12 mouse cellular contexts compared by ENCODE assay signal in genomic region chr3:127835594-127835993, GRCm38 (mm10). TPM values are rescaled to one million over a fixed set of nuclear protein-coding genes. Genes with fewer than 3 reads are reported as not detected.
DNase-seq lines count a peak whose midpoint lies in the region; ATAC-seq lines count a peak whose summit lies in the region.
"Had no signal": no experiment of that assay in that cellular context is flagged by ENCODE, and none has a peak within 500 bp of the region (broad histone marks: within the 10 kb centered on the region; RNA-seq: fewer than 3 reads in every experiment).

No protein-coding gene starts in this region.

- no peak for DNase-seq in neural tube, embryonic 10.5 days (ENCODE audit: extremely low spot score, low spot score)
- no peak for DNase-seq in Muller cell, postnatal 12 days (ENCODE audit: inconsistent ontology term)
- no peak for DNase-seq in layer of hippocampus, postnatal 36 days
- DNase-seq in left cerebral cortex, postnatal 4 days = no peak
- DNase-seq: heart, adult 2 months; layer of hippocampus, adult 9-11 months; right cerebral cortex, postnatal 14 days had no signal

- peaks cover 3% of the 10 kb centered on the region; the same call in 1 of the 2 replicates for H3K36me3 ChIP-seq in neural tube, embryonic 12.5 days
- 0 out of 2 replicates have a peak, but pooled peaks cover 2% of the 10 kb centered on the region for H3K36me3 ChIP-seq in forebrain, embryonic 16.5 days (ENCODE audit: control insufficient read depth, insufficient read depth)
- peaks cover 6% of the 10 kb centered on the region; the same call in 1 of the 2 replicates for H3K36me3 ChIP-seq in liver, embryonic 15.5 days (replicated peaks)
- no peaks in the 10 kb centered on the region for H3K36me3 ChIP-seq in stomach, embryonic 15.5 days

- H3K4me1 ChIP-seq in neural tube, embryonic 12.5 days = peaks cover 20% of the 10 kb centered on the region
- H3K4me1 ChIP-seq in forebrain, embryonic 16.5 days (replicated peaks; ENCODE audit: control insufficient read depth, insufficient read depth, low read length) = peaks cover 26% of the 10 kb centered on the region
- peaks cover 41% of the 10 kb centered on the region for H3K4me1 ChIP-seq in liver, embryonic 15.5 days (replicated peaks)
- 0 out of 2 replicates have a peak, but pooled peaks cover 7% of the 10 kb centered on the region for H3K4me1 ChIP-seq in stomach, embryonic 15.5 days

- peak overlapping the region; percentile 91 for H3K4me2 ChIP-seq in neural tube, embryonic 12.5 days (replicated peaks)
- peak overlapping the region; percentile 71 for H3K4me2 ChIP-seq in forebrain, embryonic 16.5 days (ENCODE audit: low read length)
- H3K4me2 ChIP-seq in liver, embryonic 15.5 days = peak overlapping the region; percentile 89
- peak overlapping the region; percentile 78; the same call in 1 of the 2 replicates for H3K4me2 ChIP-seq in stomach, embryonic 15.5 days

- no peak overlapping the region for H3K27ac ChIP-seq in neural tube, embryonic 12.5 days
- no peak overlapping the region for H3K27ac ChIP-seq in forebrain, embryonic 16.5 days (ENCODE audit: low read length)
- H3K27ac ChIP-seq in liver, embryonic 15.5 days (replicated peaks) = no peak overlapping the region
- no peak overlapping the region for H3K27ac ChIP-seq in stomach, embryonic 15.5 days
- H3K27ac ChIP-seq: heart, adult 2 months had no signal

- H3K4me3 ChIP-seq in neural tube, embryonic 12.5 days = no peak overlapping the region
- H3K4me3 ChIP-seq in forebrain, embryonic 16.5 days (replicated peaks; ENCODE audit: low read length) = no peak overlapping the region
- peak overlapping the region; percentile 81; the same call in 1 of the 2 replicates for H3K4me3 ChIP-seq in liver, embryonic 15.5 days (replicated peaks)
- H3K4me3 ChIP-seq in stomach, embryonic 15.5 days (replicated peaks) = no peak overlapping the region
- H3K4me3 ChIP-seq: heart, adult 2 months; megakaryocyte, embryonic 14.5 days had no signal

- WGBS in neural tube, embryonic 12.5 days = 89% methylated on average over 6 of the region's 6 CpGs
- WGBS in forebrain, embryonic 16.5 days = 77% methylated on average over 6 of the region's 6 CpGs
- 51% methylated on average over 6 of the region's 6 CpGs for WGBS in liver, embryonic 15.5 days (ENCODE audit: insufficient replicate concordance)
- WGBS in stomach, embryonic 15.5 days = 73% methylated on average over 6 of the region's 6 CpGs

- H3K27me3 ChIP-seq in neural tube, embryonic 12.5 days (replicated peaks) = no peaks in the 10 kb centered on the region
- H3K27me3 ChIP-seq in forebrain, embryonic 16.5 days (replicated peaks; ENCODE audit: control insufficient read depth, insufficient read depth, low read length) = no peaks in the 10 kb centered on the region
- no peaks in the 10 kb centered on the region for H3K27me3 ChIP-seq in liver, embryonic 15.5 days
- no peaks in the 10 kb centered on the region for H3K27me3 ChIP-seq in stomach, embryonic 15.5 days (replicated peaks)
- H3K27me3 ChIP-seq: megakaryocyte, embryonic 14.5 days had no signal

- no peak overlapping the region for H3K9ac ChIP-seq in neural tube, embryonic 12.5 days
- no peak overlapping the region for H3K9ac ChIP-seq in forebrain, embryonic 16.5 days (replicated peaks; ENCODE audit: low read depth, low read length)
- no peak overlapping the region for H3K9ac ChIP-seq in liver, embryonic 15.5 days
- no peak overlapping the region for H3K9ac ChIP-seq in stomach, embryonic 15.5 days

- H3K9me3 ChIP-seq in neural tube, embryonic 12.5 days = no peaks in the 10 kb centered on the region
- no peaks in the 10 kb centered on the region for H3K9me3 ChIP-seq in forebrain, embryonic 16.5 days (ENCODE audit: control insufficient read depth, low read length)
- H3K9me3 ChIP-seq in liver, embryonic 15.5 days (replicated peaks) = no peaks in the 10 kb centered on the region
- no peaks in the 10 kb centered on the region for H3K9me3 ChIP-seq in stomach, embryonic 15.5 days
- H3K9me3 ChIP-seq: megakaryocyte, embryonic 14.5 days had no signal

- no peak for ATAC-seq in neural tube, embryonic 12.5 days (ENCODE audit: low FRiP score, low read depth)
- ATAC-seq in forebrain, embryonic 16.5 days = no peak
- no peak for ATAC-seq in liver, embryonic 15.5 days (ENCODE audit: insufficient read depth)
- ATAC-seq in stomach, embryonic 15.5 days (ENCODE audit: insufficient read depth, low FRiP score, low read depth) = no peak

- intact Hi-C loops in left cerebral cortex, postnatal 4 days (cut with DNase I) = no loop called here

RNA-seq across cellular contexts. Expression of gene Ap1ar, which starts 1.7 kb away (rescaled TPM):
- polyA plus RNA-seq in neural tube, embryonic 12.5 days (2016; fragmentation: Nextera tagmentation; extraction: Ambion mirVana) = 85.8 and 93.6 TPM in 2 replicates
- 83.0 and 83.1 TPM in 2 replicates for polyA plus RNA-seq in forebrain, embryonic 16.5 days (2015; fragmentation: Nextera tagmentation; extraction: Ambion mirVana)
- 19.1 and 19.2 TPM in 2 replicates for polyA plus RNA-seq in liver, embryonic 15.5 days (2015; fragmentation: Nextera tagmentation; extraction: Ambion mirVana)
- 66.9 and 70.0 TPM in 2 replicates for polyA plus RNA-seq in stomach, embryonic 15.5 days (2015; fragmentation: Nextera tagmentation; extraction: Ambion mirVana)
- 10 to 100 TPM; 77.7 to 81.5 TPM for total RNA-seq in layer of hippocampus, postnatal 36 days (2021)
- total RNA-seq in left cerebral cortex, postnatal 4 days (2021) = 10 to 100 TPM; 85.0 to 87.2 TPM

RNA-seq across cellular contexts. Expression of gene Tifa, which starts 46.0 kb away (rescaled TPM):
- polyA plus RNA-seq in neural tube, embryonic 12.5 days (2016; fragmentation: Nextera tagmentation; extraction: Ambion mirVana) = 3.0 and 3.1 TPM in 2 replicates
- polyA plus RNA-seq in forebrain, embryonic 16.5 days (2015; fragmentation: Nextera tagmentation; extraction: Ambion mirVana) = 3.4 and 5.0 TPM in 2 replicates
- polyA plus RNA-seq in liver, embryonic 15.5 days (2015; fragmentation: Nextera tagmentation; extraction: Ambion mirVana) = 14.9 and 15.3 TPM in 2 replicates
- polyA plus RNA-seq in stomach, embryonic 15.5 days (2015; fragmentation: Nextera tagmentation; extraction: Ambion mirVana) = 7.5 and 8.1 TPM in 2 replicates
- 1 to 10 TPM; 6.6 to 7.7 TPM for total RNA-seq in layer of hippocampus, postnatal 36 days (2021)
- total RNA-seq in left cerebral cortex, postnatal 4 days (2021) = 1 to 10 TPM; 1.6 to 2.1 TPM

RNA-seq across cellular contexts. Expression of gene Alpk1, which starts 55.3 kb away (rescaled TPM):
- 1.3 and 1.7 TPM in 2 replicates for polyA plus RNA-seq in neural tube, embryonic 12.5 days (2016; fragmentation: Nextera tagmentation; extraction: Ambion mirVana)
- polyA plus RNA-seq in forebrain, embryonic 16.5 days (2015; fragmentation: Nextera tagmentation; extraction: Ambion mirVana) = 0.92 and 0.99 TPM in 2 replicates
- polyA plus RNA-seq in liver, embryonic 15.5 days (2015; fragmentation: Nextera tagmentation; extraction: Ambion mirVana) = 0.59 and 0.62 TPM in 2 replicates
- 3.2 and 3.6 TPM in 2 replicates for polyA plus RNA-seq in stomach, embryonic 15.5 days (2015; fragmentation: Nextera tagmentation; extraction: Ambion mirVana)
- 1 to 10 TPM; 7.8 to 7.9 TPM for total RNA-seq in layer of hippocampus, postnatal 36 days (2021)
- total RNA-seq in left cerebral cortex, postnatal 4 days (2021) = 1 to 10 TPM; 2.0 to 4.0 TPM
